Mouse (Mus musculus) urinary bladder, adult 18-20 months (tissue): ENCODE measurements around the gene Ogfod3.
A peak's percentile ranks its signal among the peaks of the same experiment; 100 is the strongest.

Experiments used
- DNase-seq, 2 experiments: peaks; one replicate each; pipeline ENCODE4 v3.0.0; 2022; ENCODE audit warnings: low spot score in 2 of 2, mixed read lengths in 2 of 2

Ogfod3 gene

GRCm38 (mm10) chr11:121204161-121205006 is at the start of gene Ogfod3, which contains the start of gene Hexdc:
Gene Ogfod3 (minus strand): TSS chr11:121204711.
Gene Hexdc (plus strand): TSS chr11:121204433.
- peak; percentile 92 to 97 for DNase-seq

- DNase-seq: no peak
Measured at GRCm38 (mm10) chr11:121250196-121250595, 45.7 kb upstream of the Ogfod3 start.

GRCm38 (mm10) chr11:121239669-121240068 is 35.2 kb upstream of the Ogfod3 start:
- no peak for DNase-seq

- no peak for DNase-seq
Measured at GRCm38 (mm10) chr11:121237345-121238128, 33.0 kb upstream of the Ogfod3 start.

GRCm38 (mm10) chr11:121236564-121237344 is 32.2 kb upstream of the Ogfod3 start, which contains the start of gene Narf:
Gene Narf (plus strand): TSS chr11:121237253.
- peak; percentile 90 to 99 for DNase-seq

GRCm38 (mm10) chr11:121235475-121236238 is 31.1 kb upstream of the Ogfod3 start:
- no peak for DNase-seq

GRCm38 (mm10) chr11:121232706-121233105 is 28.2 kb upstream of the Ogfod3 start:
- no peak for DNase-seq

- no peak for DNase-seq
Measured at GRCm38 (mm10) chr11:121231628-121232291, 27.2 kb upstream of the Ogfod3 start.

- no peak for DNase-seq
Measured at GRCm38 (mm10) chr11:121231191-121231590, 26.7 kb upstream of the Ogfod3 start.

- peak; percentile 66 to 82 for DNase-seq
Measured at GRCm38 (mm10) chr11:121229018-121229439, 24.5 kb upstream of the Ogfod3 start, which contains the start of gene Cybc1. Gene Cybc1 (minus strand): TSS chr11:121229322.

- DNase-seq: no peak
Measured at GRCm38 (mm10) chr11:121228129-121229017, 23.9 kb upstream of the Ogfod3 start.

GRCm38 (mm10) chr11:121221321-121222010 is 17.0 kb upstream of the Ogfod3 start:
- no peak for DNase-seq

- DNase-seq: no peak
Measured at GRCm38 (mm10) chr11:121220771-121221170, 16.3 kb upstream of the Ogfod3 start.

- no peak for DNase-seq
Measured at GRCm38 (mm10) chr11:121219776-121220175, 15.3 kb upstream of the Ogfod3 start.

GRCm38 (mm10) chr11:121216831-121217230 is 12.3 kb upstream of the Ogfod3 start:
- DNase-seq: no peak

- no peak for DNase-seq
Measured at GRCm38 (mm10) chr11:121203859-121204160, 701 bp downstream of the Ogfod3 start.

GRCm38 (mm10) chr11:121201436-121202198 is 2.9 kb downstream of the Ogfod3 start:
- no peak for DNase-seq

- no peak for DNase-seq
Measured at GRCm38 (mm10) chr11:121200781-121201180, 3.7 kb downstream of the Ogfod3 start.
